Mouse (Mus musculus) midbrain, embryonic 10.5 days (tissue): ENCODE results near the gene Aak1. TPM values are rescaled to one million over a fixed set of nuclear protein-coding genes. Genes with fewer than 3 reads are reported as not detected.

Experiments used
- DNase-seq: peaks from one replicate; pipeline ENCODE4 v3.0.0-alpha.2; 2017; ENCODE audit warnings: low spot score
- H3K27ac ChIP-seq: fragments of 300-500 bp; sonication (generic); replicated peaks from 2 replicates; pipeline ENCODE4 v1.5.1; 2016; ENCODE audit warnings: mild to moderate bottlenecking
- H3K27me3 ChIP-seq: fragments of 300-500 bp; sonication (generic); 2 replicates; pipeline ENCODE4 v1.6.1; 2016; ENCODE audit warnings: low read depth, mild to moderate bottlenecking; ENCODE audit not compliant: poor library complexity, severe bottlenecking
- H3K36me3 ChIP-seq: fragments of 300-500 bp; sonication (generic); 2 replicates; pipeline ENCODE4 v1.6.1; 2016; ENCODE audit warnings: mild to moderate bottlenecking, moderate library complexity
- H3K4me1 ChIP-seq: fragments of 300-500 bp; sonication (generic); 2 replicates; pipeline ENCODE4 v1.6.1; 2016
- H3K4me3 ChIP-seq: fragments of 300-500 bp; sonication (generic); 2 replicates; pipeline ENCODE4 v1.5.1; 2016; ENCODE audit warnings: mild to moderate bottlenecking, moderate library complexity
- H3K9me3 ChIP-seq: fragments of 300-500 bp; sonication (generic); replicated peaks from 2 replicates; pipeline ENCODE4 v1.6.1; 2016; ENCODE audit warnings: mild to moderate bottlenecking
- WGBS: fragments of 180-500 bp; shearing (Covaris S2); methylation state at CpG from one replicate; pipeline ENCODE4 v1.1.7; 2016; 5-methylcytosine and 5-hydroxymethylcytosine counted together
- polyA plus RNA-seq: library from polyadenylated mRNA; unstranded; fragments of >200 nt; fragmentation: Nextera tagmentation; extraction: Ambion mirVana; gene quantifications from 2 replicates; pipeline ENCODE4 v1.2.1, GENCODE M21; 2016

Aak1 gene
- polyA plus RNA-seq, result 10.2 and 15.4 TPM in 2 replicates

DNA sequence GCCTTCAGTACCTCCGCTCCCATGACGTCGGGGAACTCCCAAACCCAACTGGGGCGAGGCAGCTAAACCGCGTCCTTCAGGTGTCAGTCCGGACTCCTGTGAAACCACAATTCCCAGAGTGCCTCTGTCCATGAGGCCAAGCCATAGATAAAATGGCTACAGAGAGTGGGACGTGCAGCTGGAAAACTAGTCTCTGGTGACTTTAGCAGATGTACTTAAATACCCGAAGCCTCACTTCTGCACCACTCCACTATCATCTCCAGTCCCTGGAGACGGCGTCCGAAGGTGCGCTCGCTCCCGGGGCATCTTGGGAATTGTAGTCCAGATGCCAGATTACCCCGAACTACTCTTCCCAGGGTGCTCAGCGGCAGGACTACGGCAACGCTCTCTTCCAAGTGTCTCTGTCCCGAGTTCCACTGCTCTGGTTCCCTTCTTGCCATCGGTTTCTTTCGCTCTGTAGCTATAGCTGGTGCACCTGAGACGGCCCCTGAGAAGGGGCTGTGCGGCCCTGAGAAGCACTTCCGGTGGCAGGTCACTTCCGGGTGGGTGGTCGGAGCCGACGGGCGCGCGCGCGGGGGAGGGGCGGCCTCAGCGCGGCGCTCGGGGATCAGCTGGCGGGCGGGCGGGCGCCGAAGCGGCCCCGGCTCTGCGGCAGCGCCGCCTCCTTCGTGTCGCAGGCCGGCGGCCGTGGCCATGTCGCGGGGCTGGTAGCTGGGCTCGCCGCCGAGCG lies at the start of gene Aak1:
TSS of gene Aak1 (plus strand) at position 603 of the 730 bp plus-strand sequence.
- Histone ChIP-seq H3K4me1 (peaks cover 36% of the 10 kb centered on the region), H3K27me3 (no peaks in the 10 kb centered on the region), H3K9me3 (no peaks in the 10 kb centered on the region), H3K4me3 (peak within 1 kb of the TSS; percentile 83), H3K27ac (peak within 1 kb of the TSS; percentile 97), H3K36me3 (peaks cover 6% of the 10 kb centered on the region; the same call in 1 of the 2 replicates)
- DNase-seq, result peak; percentile 94
- under 1% methylated on average over 60 of the region's 60 CpGs for WGBS

DNA sequence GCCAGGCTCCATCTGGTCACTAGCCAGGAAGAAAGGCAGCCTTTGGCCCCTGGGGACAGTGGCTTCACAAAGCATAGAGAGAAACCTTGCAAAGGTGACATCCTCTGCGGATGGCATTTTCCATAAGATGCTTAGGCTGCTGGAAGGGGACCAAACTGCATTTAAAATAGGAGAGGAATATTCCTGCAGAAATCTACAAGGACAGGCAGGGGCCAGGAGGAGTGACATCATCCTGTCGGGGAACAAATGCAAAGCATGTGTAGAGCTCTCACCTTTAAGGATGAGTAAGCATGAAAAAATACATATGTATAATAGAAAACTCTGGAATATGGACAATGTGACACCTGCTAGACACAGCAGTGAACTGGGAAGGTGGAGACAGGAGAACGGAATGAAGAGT lies 48.9 kb upstream of the Aak1 start:
- Histone ChIP-seq H3K27me3 (peaks cover 19% of the 10 kb centered on the region), H3K9me3 (no peaks in the 10 kb centered on the region), H3K4me1 (no peaks in the 10 kb centered on the region), H3K36me3 (no peaks in the 10 kb centered on the region), H3K27ac (no peak overlapping the region), H3K4me3 (no peak overlapping the region)
- DNase-seq, result no peak
- 92% methylated on average over 3 of the region's 3 CpGs for WGBS

DNA sequence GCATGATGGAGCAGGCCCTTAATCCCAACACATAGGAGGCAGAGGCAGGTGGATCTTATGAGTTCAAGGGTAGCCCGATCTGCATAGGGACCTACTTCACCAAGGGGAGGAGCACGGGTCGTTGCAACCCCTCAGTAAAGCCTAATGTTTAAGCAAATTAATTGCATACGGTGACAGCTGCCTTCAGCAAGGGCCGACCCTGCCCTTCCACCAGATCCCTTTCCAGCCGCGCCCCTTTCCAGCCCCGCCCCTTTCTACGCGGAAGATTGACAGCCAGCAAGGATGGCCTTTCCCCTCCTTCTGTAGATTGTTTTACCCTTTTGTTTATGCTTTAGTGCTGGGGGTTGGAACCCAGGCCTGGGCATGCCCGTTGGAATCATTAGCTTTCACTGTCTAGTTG lies 47.9 kb upstream of the Aak1 start:
- no peaks in the 10 kb centered on the region for H3K36me3 ChIP-seq
- H3K27ac ChIP-seq, result no peak overlapping the region
- no peaks in the 10 kb centered on the region for H3K9me3 ChIP-seq
- H3K27me3 ChIP-seq, result peaks cover 10% of the 10 kb centered on the region
- H3K4me1 ChIP-seq, result no peaks in the 10 kb centered on the region
- no peak overlapping the region for H3K4me3 ChIP-seq
- no peak for DNase-seq
- WGBS, result 48% methylated on average over 11 of the region's 11 CpGs

DNA sequence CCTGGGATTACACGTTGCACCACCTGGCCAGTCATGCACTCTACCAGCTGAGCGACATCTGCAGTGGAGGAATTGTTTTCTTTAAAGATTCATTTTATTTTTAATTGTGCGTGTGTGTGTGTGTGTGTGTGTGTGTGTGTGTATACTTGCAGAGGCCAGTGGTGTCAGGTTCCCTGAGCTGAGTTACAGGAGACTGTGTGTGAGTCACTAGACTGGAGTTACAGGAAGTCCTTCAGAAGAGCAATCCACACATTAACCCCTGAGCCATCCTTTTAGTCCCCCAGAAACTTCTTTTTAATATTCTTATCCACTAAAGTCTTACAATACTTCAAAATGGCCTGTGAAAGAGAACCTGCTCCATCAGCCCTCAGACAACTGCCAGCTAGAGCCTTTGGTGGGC lies 44.7 kb upstream of the Aak1 start:
- H3K9me3 ChIP-seq, result no peaks in the 10 kb centered on the region
- WGBS, result 89% methylated on average over 3 of the region's 3 CpGs
- H3K27ac ChIP-seq, result no peak overlapping the region
- H3K27me3 ChIP-seq, result no peaks in the 10 kb centered on the region
- no peak for DNase-seq
- H3K4me3 ChIP-seq, result no peak overlapping the region
- H3K4me1 ChIP-seq, result 0 out of 2 replicates have a peak, but pooled peaks cover 2% of the 10 kb centered on the region
- H3K36me3 ChIP-seq, result no peaks in the 10 kb centered on the region

DNA sequence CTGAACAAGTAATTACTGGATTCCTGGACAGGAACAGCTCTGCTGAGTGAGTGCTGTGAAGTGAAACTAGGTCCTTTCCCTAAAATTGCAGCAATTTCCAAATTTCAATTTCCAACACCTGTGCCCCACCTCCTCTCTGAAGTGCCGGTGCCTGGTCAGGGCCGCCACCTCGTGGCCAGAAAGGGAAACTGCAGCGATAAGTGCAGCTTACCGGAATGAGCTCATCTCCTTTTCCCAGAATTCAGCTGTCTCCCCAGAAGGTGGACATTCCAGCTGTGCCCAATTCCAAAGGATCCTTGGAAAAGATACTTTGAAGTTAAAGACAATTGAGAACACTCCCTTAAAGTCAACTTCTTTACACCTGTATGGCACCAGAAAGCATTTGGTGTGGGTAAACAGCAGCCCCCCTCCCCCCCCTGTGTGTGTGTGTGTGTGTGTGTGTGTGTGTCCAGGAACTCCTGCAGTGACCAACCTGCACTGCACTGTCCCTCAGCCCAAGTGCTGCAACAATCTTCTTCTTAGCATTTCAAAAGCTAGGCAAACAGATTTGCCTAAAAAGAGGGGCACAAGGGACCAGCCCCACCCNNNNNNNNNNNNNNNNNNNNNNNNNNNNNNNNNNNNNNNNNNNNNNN lies 42.7 kb upstream of the Aak1 start:
- Histone ChIP-seq H3K27ac (peak overlapping the region; percentile 34; the same call in 1 of the 2 replicates), H3K4me1 (0 out of 2 replicates have a peak, but pooled peaks cover 5% of the 10 kb centered on the region), H3K9me3 (no peaks in the 10 kb centered on the region), H3K4me3 (no peak overlapping the region), H3K36me3 (no peaks in the 10 kb centered on the region), H3K27me3 (no peaks in the 10 kb centered on the region)
- DNase-seq, result peak; percentile 56
- WGBS, result 2% methylated on average over 5 of the region's 5 CpGs

DNA sequence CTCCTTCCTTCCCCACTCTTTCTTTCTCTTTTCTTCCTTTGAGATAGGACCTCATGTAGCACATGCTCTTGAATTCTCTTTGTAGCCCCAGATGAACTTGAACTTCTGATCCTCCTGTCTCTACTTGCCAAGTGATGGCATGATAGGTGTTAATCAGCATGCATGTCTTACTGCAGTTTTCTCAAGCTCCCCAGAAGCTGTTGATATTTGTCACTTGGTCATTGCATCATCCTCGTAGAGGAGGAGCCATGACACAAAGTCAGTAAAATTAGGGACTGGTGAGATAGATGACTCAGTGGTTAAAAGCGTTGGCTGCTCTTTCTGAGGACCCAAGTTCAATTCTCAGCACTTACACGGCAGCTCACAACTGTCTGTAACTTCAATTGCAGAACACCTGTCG lies 36.4 kb upstream of the Aak1 start:
- H3K9me3 ChIP-seq, result no peaks in the 10 kb centered on the region
- peaks cover 16% of the 10 kb centered on the region for H3K4me1 ChIP-seq
- no peak overlapping the region for H3K4me3 ChIP-seq
- WGBS, result 64% methylated on average over 4 of the region's 4 CpGs
- DNase-seq, result no peak
- H3K36me3 ChIP-seq, result no peaks in the 10 kb centered on the region
- no peak overlapping the region for H3K27ac ChIP-seq
- no peaks in the 10 kb centered on the region for H3K27me3 ChIP-seq

DNA sequence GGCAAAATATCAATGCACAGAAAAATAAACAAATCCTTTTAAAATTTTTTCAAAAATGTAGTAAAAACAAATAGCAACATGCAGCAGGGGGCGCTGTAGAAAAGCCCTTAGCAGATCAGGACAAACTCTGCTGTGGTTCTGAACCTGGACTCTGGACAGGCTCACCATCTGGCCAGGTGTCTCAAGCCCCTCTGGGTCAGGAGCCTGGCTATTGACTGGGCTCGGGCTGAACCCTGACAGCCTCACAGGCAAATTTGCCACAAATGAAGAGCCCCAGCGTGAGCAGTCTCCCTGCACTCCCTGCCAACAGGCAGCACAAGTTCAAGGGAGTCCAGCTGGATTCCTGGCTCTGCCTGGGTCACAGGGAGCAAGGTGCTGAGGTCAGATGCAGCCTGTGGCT lies 36.0 kb upstream of the Aak1 start:
- Histone ChIP-seq H3K27ac (no peak overlapping the region), H3K4me3 (no peak overlapping the region), H3K9me3 (no peaks in the 10 kb centered on the region), H3K36me3 (no peaks in the 10 kb centered on the region), H3K4me1 (peaks cover 16% of the 10 kb centered on the region), H3K27me3 (no peaks in the 10 kb centered on the region)
- no peak for DNase-seq
- WGBS, result 24% methylated on average over 3 of the region's 3 CpGs

DNA sequence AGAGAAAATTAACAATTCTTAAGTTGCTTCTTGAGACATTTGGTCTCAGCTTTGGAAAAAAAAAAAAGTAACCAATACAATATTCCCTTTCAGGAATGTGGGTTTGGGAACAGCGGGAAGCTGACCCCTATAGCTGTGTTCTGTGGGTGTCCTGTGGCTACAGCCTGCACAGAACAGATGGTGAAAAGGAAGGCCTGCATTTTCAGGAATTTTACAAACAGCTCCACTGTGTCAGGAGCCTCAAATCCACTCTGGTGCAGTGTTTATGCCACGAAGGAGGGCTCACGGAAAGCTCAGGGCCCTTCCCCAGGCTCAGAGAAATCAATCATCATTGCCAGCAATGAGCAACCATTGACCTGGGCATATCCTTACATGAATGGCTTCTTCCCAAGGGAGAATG lies 34.4 kb upstream of the Aak1 start:
- WGBS, result 44% methylated on average over 3 of the region's 3 CpGs
- Histone ChIP-seq H3K4me3 (peak overlapping the region; percentile 26; the same call in 1 of the 2 replicates), H3K4me1 (peaks cover 14% of the 10 kb centered on the region), H3K9me3 (no peaks in the 10 kb centered on the region), H3K27ac (0 out of 2 replicates have a peak overlapping the region, but pooled peaks have one; percentile 15), H3K27me3 (no peaks in the 10 kb centered on the region), H3K36me3 (no peaks in the 10 kb centered on the region)
- DNase-seq, result no peak

DNA sequence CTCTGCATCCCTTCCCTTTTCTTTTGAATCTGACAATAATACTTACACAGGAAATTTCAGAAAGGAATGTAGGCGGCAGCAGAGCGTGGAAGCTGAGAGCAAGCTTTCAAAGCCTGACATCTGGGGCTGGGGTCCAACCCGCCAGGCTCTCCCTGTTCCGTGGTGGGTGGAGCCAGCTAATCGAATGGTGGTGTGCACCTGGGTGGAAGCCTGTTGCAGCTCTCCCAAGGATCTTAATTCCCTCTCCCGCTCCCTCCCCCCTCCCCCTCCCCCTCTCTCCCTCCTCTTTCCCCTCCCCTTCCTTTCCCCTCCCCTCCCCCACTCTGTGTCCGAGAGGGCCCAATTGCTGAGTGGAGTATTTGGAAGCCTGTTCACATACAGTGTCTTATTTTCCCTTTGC lies 33.9 kb upstream of the Aak1 start:
- no peaks in the 10 kb centered on the region for H3K9me3 ChIP-seq
- no peaks in the 10 kb centered on the region for H3K27me3 ChIP-seq
- DNase-seq, result no peak
- H3K4me3 ChIP-seq, result peak overlapping the region; percentile 26; the same call in 1 of the 2 replicates
- H3K27ac ChIP-seq, result peak overlapping the region; percentile 15; the same call in 1 of the 2 replicates
- peaks cover 13% of the 10 kb centered on the region for H3K4me1 ChIP-seq
- WGBS, result 9% methylated on average over 7 of the region's 7 CpGs
- H3K36me3 ChIP-seq, result no peaks in the 10 kb centered on the region

DNA sequence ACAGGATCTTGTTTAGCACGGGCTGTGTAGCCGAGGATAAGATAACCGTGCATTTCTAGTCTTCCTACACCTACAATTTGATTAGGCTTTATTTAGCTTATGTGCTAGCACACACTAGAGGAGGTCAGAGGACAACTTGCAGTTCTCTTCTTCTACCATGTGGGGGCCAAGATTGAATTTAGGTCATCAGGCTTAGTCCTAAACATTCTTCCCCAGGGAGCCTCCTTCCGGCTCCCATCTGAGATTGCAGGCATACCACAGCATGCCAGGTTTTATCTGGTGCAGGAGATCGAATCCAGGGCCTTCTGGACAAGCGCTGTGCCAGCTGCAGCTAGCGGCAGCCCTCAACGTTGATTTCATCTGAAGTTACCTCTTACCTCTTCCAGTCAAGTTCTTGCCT lies 32.7 kb upstream of the Aak1 start:
- WGBS, result 25% methylated on average over 8 of the region's 8 CpGs
- H3K9me3 ChIP-seq, result no peaks in the 10 kb centered on the region
- no peaks in the 10 kb centered on the region for H3K36me3 ChIP-seq
- H3K27ac ChIP-seq, result no peak overlapping the region
- DNase-seq, result no peak
- H3K27me3 ChIP-seq, result no peaks in the 10 kb centered on the region; the same call in 1 of the 2 replicates
- peaks cover 13% of the 10 kb centered on the region for H3K4me1 ChIP-seq
- no peak overlapping the region for H3K4me3 ChIP-seq

DNA sequence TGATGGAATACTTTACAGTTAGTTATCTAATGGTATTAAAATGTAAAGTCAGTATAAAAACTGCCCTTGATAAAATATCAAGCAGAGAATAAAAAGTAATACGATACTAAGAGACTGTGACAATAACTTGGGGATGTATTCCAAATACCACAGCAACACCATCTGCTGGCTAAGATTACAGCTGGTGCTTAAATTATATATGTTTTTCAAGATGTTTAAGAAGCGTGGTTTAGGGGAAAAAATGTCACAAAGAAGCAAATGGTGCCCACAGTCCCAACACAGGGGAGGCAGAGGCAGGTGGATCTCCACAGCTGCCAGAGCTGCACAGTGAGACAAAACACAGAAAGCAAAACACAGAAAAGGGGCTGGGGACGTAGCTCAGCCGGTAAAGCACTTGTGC lies 30.4 kb upstream of the Aak1 start:
- H3K36me3 ChIP-seq, result no peaks in the 10 kb centered on the region
- peaks cover 27% of the 10 kb centered on the region for H3K4me1 ChIP-seq
- H3K27me3 ChIP-seq, result peaks cover 14% of the 10 kb centered on the region
- H3K9me3 ChIP-seq, result no peaks in the 10 kb centered on the region
- WGBS, result 77% methylated on average over 4 of the region's 4 CpGs
- H3K27ac ChIP-seq, result no peak overlapping the region
- no peak for DNase-seq
- H3K4me3 ChIP-seq, result no peak overlapping the region

DNA sequence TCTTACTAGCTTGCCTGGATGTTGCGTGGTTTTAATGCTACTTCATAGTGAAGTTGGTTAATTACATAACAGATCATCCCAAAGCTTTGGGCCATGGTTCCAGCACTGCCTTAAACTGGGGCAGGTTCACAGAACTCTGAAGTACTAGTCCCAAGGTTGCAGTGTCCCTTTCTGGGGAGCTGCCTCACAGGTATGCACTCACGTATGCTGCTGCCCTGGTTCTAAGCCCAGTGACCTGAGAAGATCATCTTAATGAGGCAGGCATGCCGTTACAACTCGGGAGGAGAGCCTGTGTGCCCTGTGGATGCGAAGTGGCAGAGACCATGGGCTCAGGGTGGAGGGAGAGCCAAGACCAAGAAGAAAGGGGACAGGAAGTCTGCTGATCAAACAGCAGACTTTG lies 29.4 kb upstream of the Aak1 start:
- Histone ChIP-seq H3K36me3 (no peaks in the 10 kb centered on the region), H3K9me3 (no peaks in the 10 kb centered on the region), H3K4me3 (no peak overlapping the region), H3K4me1 (peaks cover 26% of the 10 kb centered on the region), H3K27ac (no peak overlapping the region), H3K27me3 (peaks cover 14% of the 10 kb centered on the region)
- 82% methylated on average over 5 of the region's 5 CpGs for WGBS
- DNase-seq, result no peak

DNA sequence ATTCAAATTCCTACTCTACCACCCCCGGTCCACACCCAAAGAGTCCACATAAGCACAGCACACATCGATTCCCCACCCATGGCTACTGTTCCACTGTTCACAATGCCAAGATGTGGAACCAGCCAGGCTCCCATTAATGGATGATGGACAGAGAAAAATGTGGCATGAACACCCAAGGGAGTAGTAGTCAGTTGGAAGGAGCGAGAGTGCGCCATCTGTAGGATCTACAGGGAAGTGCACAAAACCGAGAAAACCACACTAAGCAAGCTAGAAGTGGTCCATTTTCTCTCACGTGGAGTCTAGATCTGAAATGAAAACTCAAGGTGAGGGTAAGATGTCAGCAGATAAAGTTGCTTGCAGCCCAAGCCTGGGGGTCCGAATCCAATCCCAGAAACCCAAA lies 28.6 kb upstream of the Aak1 start:
- Histone ChIP-seq H3K4me1 (peaks cover 18% of the 10 kb centered on the region), H3K27ac (no peak overlapping the region), H3K4me3 (no peak overlapping the region), H3K36me3 (no peaks in the 10 kb centered on the region), H3K9me3 (no peaks in the 10 kb centered on the region), H3K27me3 (peaks cover 14% of the 10 kb centered on the region)
- DNase-seq, result no peak
- WGBS, result 66% methylated on average over 7 of the region's 7 CpGs
